Mouse (Mus musculus): ENCODE results near the gene Cmya5. TPM values are rescaled to one million over a fixed set of nuclear protein-coding genes. Genes with fewer than 3 reads are reported as not detected.

The Cmya5 gene
- polyA plus RNA-seq, 1 experiment from 2014 or later: 3.9 TPM

DNA sequence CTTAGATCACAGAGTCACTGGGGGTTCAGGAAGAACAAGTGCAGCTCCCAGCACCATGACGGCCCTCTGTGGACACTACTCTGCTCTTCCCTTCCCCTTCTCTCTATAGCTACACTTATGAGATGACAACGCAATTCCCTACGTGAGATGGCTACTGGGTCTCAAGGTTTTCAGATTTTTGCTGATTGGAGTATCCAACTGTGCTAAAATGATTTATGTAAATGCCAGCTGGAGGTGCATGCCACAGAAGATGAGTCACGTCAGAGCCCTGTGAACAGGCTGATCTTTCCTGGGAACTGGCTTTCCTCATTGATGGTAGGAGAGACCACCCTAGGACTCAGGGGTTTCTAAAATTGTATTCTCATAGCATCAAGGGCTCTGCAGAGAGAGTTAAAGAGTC, 83.2 kb downstream of the Cmya5 start:
- Histone ChIP-seq H3K4me2 (no peak overlapping the region), H3K4me3 (no peak overlapping the region), H3K36me3 (no peaks in the 10 kb centered on the region), H3K9me3 (replicated peaks) (no peaks in the 10 kb centered on the region), H3K4me1 (replicated peaks) (peaks cover 11% of the 10 kb centered on the region), H3K9ac (no peak overlapping the region), H3K27me3 (replicated peaks) (no peaks in the 10 kb centered on the region), H3K27ac (ENCODE audit: poor library complexity, severe bottlenecking) (no peak overlapping the region)
- ATAC-seq (ENCODE audit: insufficient number of reproducible peaks, low FRiP score): no peak
- 83% methylated on average over 4 of the region's 4 CpGs for WGBS

GRCm38 (mm10) chr13:93060437-93060836, 84.1 kb downstream of the Cmya5 start:
- H3K27ac ChIP-seq (ENCODE audit: poor library complexity, severe bottlenecking): no peak overlapping the region
- no peaks in the 10 kb centered on the region for H3K36me3 ChIP-seq
- peaks cover 11% of the 10 kb centered on the region for H3K4me1 ChIP-seq (replicated peaks)
- no peak overlapping the region for H3K9ac ChIP-seq
- no peaks in the 10 kb centered on the region for H3K9me3 ChIP-seq (replicated peaks)
- H3K27me3 ChIP-seq (replicated peaks): no peaks in the 10 kb centered on the region
- ATAC-seq (ENCODE audit: insufficient number of reproducible peaks, low FRiP score): no peak
- H3K4me3 ChIP-seq: no peak overlapping the region
- WGBS: 80% methylated on average over 3 of the region's 3 CpGs
- no peak overlapping the region for H3K4me2 ChIP-seq

DNA sequence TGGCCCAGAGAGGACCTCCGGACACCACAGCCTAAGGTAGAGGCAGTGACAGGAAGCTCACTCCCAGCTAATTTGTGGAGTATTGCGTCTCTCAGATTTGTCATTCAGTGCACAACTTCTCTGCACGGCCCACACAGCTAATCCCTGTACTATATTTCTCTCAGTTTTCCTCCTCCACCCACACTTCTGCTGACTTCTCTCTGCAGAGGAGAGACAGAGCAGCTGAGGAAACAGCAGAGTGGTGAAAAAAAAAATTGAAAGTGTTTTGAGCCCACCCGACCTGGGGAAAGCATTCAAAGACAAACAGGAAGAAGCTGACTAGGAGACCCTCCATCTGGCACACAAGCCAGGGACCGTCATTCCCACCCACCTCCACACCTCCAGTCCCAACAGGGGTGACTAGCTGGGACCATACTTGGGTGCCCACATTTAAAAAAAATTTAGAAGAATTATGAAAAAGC, 85.9 kb downstream of the Cmya5 start:
- Histone ChIP-seq H3K4me1 (replicated peaks) (peaks cover 11% of the 10 kb centered on the region), H3K36me3 (no peaks in the 10 kb centered on the region), H3K4me2 (no peak overlapping the region), H3K4me3 (no peak overlapping the region), H3K9me3 (replicated peaks) (no peaks in the 10 kb centered on the region), H3K27me3 (replicated peaks) (no peaks in the 10 kb centered on the region), H3K9ac (no peak overlapping the region), H3K27ac (ENCODE audit: poor library complexity, severe bottlenecking) (no peak overlapping the region)
- WGBS: 72% methylated on average over 5 of the region's 5 CpGs
- ATAC-seq (ENCODE audit: insufficient number of reproducible peaks, low FRiP score): no peak

DNA sequence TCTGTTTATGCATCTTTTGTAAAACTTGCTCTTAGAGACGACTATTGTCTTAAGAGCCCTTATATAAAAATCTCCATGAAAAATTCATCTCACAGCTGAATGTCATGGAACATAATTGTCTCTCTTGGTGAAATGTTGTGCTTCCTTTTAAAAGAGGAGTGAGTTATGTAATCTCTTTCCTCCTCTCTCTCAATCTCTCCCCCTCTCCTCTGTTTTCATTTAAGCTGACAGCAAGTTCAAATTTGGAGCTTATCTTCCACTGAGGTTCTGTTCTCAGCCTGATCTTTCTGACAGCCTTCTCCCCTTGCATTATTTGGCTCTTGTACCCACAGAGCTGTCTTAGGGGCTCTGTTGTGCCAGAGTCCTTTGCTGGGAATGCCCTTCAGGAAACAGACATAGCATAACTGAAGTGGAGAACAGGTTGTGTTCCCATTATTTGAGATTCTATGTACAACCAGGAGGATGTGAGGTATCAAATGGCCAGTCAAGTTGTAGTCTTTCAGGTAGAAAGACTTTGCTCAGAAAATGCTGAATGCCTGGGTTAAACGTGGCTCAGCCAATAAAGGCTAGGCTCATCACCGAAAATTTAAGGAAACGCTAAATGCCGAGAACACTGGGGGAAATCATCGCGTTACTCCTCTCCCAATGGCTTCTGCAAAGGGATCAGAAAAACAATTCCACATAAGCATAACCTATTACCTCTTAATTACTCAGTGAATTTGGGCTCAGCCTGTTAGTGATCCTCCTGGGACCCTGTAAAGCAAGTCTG, 86.8 kb downstream of the Cmya5 start:
- H3K27me3 ChIP-seq (replicated peaks): no peaks in the 10 kb centered on the region
- H3K36me3 ChIP-seq: no peaks in the 10 kb centered on the region
- H3K4me2 ChIP-seq: no peak overlapping the region
- no peak overlapping the region for H3K9ac ChIP-seq
- H3K4me1 ChIP-seq (replicated peaks): peaks cover 6% of the 10 kb centered on the region; the same call in 1 of the 2 replicates
- no peaks in the 10 kb centered on the region for H3K9me3 ChIP-seq (replicated peaks)
- WGBS: 84% methylated on average over 7 of the region's 7 CpGs
- H3K27ac ChIP-seq (ENCODE audit: poor library complexity, severe bottlenecking): no peak overlapping the region
- no peak overlapping the region for H3K4me3 ChIP-seq
- ATAC-seq (ENCODE audit: insufficient number of reproducible peaks, low FRiP score): no peak

GRCm38 (mm10) chr13:93056091-93056490, 88.4 kb downstream of the Cmya5 start:
- WGBS: 71% methylated on average over 1 of the region's 1 CpGs
- H3K9ac ChIP-seq: no peak overlapping the region
- H3K27me3 ChIP-seq (replicated peaks): no peaks in the 10 kb centered on the region
- no peaks in the 10 kb centered on the region for H3K36me3 ChIP-seq
- no peak for ATAC-seq (ENCODE audit: insufficient number of reproducible peaks, low FRiP score)
- H3K27ac ChIP-seq (ENCODE audit: poor library complexity, severe bottlenecking): no peak overlapping the region
- no peaks in the 10 kb centered on the region for H3K9me3 ChIP-seq (replicated peaks)
- H3K4me1 ChIP-seq (replicated peaks): peaks cover 15% of the 10 kb centered on the region
- H3K4me2 ChIP-seq: no peak overlapping the region
- H3K4me3 ChIP-seq: no peak overlapping the region

DNA sequence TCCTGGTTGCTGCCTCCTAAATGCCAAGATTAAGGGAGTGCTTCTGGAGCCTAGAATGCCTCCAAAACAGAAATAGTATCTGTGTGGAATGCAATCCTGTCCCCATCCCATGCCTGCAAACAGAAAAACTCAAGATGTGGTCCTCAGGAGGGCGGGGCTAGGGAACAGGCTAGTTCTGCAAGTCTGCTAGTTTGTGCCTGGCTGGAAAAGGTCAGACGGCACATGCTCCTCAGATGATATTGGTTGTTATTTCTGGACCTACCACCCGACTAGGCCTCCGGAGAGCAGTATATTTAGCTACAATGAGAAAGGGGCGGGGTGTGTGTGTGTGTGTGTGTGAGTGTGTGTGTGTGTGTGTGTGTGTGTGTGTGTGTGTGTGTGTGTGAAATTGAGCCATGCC, 93.0 kb downstream of the Cmya5 start:
- Histone ChIP-seq H3K27ac (ENCODE audit: poor library complexity, severe bottlenecking) (peak overlapping the region; percentile 59), H3K4me2 (no peak overlapping the region)
- WGBS: 37% methylated on average over 5 of the region's 5 CpGs

GRCm38 (mm10) chr13:93041021-93041420, 103.5 kb downstream of the Cmya5 start:
- no peaks in the 10 kb centered on the region for H3K27me3 ChIP-seq (replicated peaks)
- no peak for ATAC-seq (ENCODE audit: insufficient number of reproducible peaks, low FRiP score)
- 79% methylated on average over 9 of the region's 9 CpGs for WGBS
- H3K9ac ChIP-seq: no peak overlapping the region
- H3K4me3 ChIP-seq: no peak overlapping the region
- H3K9me3 ChIP-seq (replicated peaks): no peaks in the 10 kb centered on the region
- H3K4me1 ChIP-seq (replicated peaks): 0 out of 2 replicates have a peak, but pooled peaks cover 6% of the 10 kb centered on the region
- H3K27ac ChIP-seq (ENCODE audit: poor library complexity, severe bottlenecking): no peak overlapping the region
- peaks cover 4% of the 10 kb centered on the region; the same call in 1 of the 2 replicates for H3K36me3 ChIP-seq
- no peak overlapping the region for H3K4me2 ChIP-seq

More for the DNA sequence above, 93.0 kb downstream of the Cmya5 start:
- Histone ChIP-seq H3K27me3 (replicated peaks) (no peaks in the 10 kb centered on the region), H3K36me3 (no peaks in the 10 kb centered on the region), H3K4me1 (replicated peaks) (peaks cover 27% of the 10 kb centered on the region), H3K9me3 (replicated peaks) (no peaks in the 10 kb centered on the region), H3K4me3 (no peak overlapping the region), H3K9ac (no peak overlapping the region)
- no peak for ATAC-seq (ENCODE audit: insufficient number of reproducible peaks, low FRiP score)

- Histone ChIP-seq H3K9me3 (replicated peaks) (no peaks in the 10 kb centered on the region), H3K4me1 (replicated peaks) (0 out of 2 replicates have a peak, but pooled peaks cover 6% of the 10 kb centered on the region), H3K4me2 (no peak overlapping the region), H3K4me3 (no peak overlapping the region), H3K9ac (no peak overlapping the region), H3K27me3 (replicated peaks) (no peaks in the 10 kb centered on the region), H3K27ac (ENCODE audit: poor library complexity, severe bottlenecking) (no peak overlapping the region), H3K36me3 (no peaks in the 10 kb centered on the region)
- 71% methylated on average over 4 of the region's 4 CpGs for WGBS
- ATAC-seq (ENCODE audit: insufficient number of reproducible peaks, low FRiP score): no peak
Measured at GRCm38 (mm10) chr13:93036218-93036617, 108.3 kb downstream of the Cmya5 start.

- Histone ChIP-seq H3K9ac (no peak overlapping the region), H3K4me3 (no peak overlapping the region), H3K9me3 (replicated peaks) (peaks cover 8% of the 10 kb centered on the region; the same call in 1 of the 2 replicates), H3K4me2 (no peak overlapping the region), H3K36me3 (no peaks in the 10 kb centered on the region), H3K27ac (ENCODE audit: poor library complexity, severe bottlenecking) (no peak overlapping the region), H3K4me1 (replicated peaks) (no peaks in the 10 kb centered on the region), H3K27me3 (replicated peaks) (no peaks in the 10 kb centered on the region)
- ATAC-seq (ENCODE audit: insufficient number of reproducible peaks, low FRiP score): no peak
- WGBS: 83% methylated on average over 4 of the region's 4 CpGs
Measured at GRCm38 (mm10) chr13:93029337-93029736, 115.2 kb downstream of the Cmya5 start.

DNA sequence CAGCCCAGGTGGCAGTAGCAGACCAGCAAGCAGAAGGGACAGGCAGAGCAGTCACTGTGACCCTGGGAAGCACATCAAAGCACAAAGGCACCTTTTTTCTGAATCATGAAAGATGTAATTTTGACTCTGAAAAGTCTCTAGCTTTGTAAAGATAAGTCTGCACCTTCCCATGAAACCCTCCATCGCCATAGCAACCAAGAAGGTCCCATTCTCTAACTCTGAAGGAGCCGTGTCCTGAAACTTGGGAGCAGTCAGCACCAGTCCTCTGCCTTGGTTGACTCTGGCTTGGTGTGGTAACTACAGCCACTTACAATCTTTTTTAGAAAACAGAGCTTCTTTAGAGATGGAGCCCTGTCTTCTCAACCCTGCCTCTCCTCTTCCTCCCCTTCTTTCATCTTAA, 119.7 kb downstream of the Cmya5 start:
- H3K4me2 ChIP-seq: no peak overlapping the region
- H3K27ac ChIP-seq (ENCODE audit: poor library complexity, severe bottlenecking): no peak overlapping the region
- no peaks in the 10 kb centered on the region for H3K36me3 ChIP-seq
- H3K9me3 ChIP-seq (replicated peaks): peaks cover 8% of the 10 kb centered on the region; the same call in 1 of the 2 replicates
- no peaks in the 10 kb centered on the region for H3K4me1 ChIP-seq (replicated peaks)
- no peaks in the 10 kb centered on the region for H3K27me3 ChIP-seq (replicated peaks)
- ATAC-seq (ENCODE audit: insufficient number of reproducible peaks, low FRiP score): no peak
- WGBS: 66% methylated on average over 2 of the region's 2 CpGs
- H3K4me3 ChIP-seq: no peak overlapping the region
- no peak overlapping the region for H3K9ac ChIP-seq

DNA sequence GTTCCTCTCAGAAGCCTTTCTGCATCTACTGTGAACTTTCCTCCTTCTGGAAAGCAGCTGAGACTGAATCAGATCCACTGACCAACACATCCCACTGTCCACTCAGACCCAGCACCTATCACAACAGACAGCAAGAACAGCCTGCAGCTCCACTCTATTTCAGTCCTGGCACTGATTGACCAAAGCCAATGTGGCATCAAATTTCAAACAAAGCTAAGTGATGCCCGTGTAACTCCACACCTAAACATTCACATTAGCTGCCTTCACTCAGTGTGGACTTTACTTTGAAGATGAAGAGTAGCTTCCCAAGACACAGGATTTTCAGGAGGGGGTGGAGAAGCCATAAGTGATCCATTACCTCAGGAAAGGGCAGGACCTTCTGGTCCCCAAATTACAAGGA, 122.4 kb downstream of the Cmya5 start:
- Histone ChIP-seq H3K9me3 (replicated peaks) (no peaks in the 10 kb centered on the region), H3K4me1 (replicated peaks) (no peaks in the 10 kb centered on the region), H3K27me3 (replicated peaks) (no peaks in the 10 kb centered on the region), H3K9ac (no peak overlapping the region), H3K27ac (ENCODE audit: poor library complexity, severe bottlenecking) (no peak overlapping the region), H3K36me3 (no peaks in the 10 kb centered on the region), H3K4me3 (no peak overlapping the region), H3K4me2 (no peak overlapping the region)
- ATAC-seq (ENCODE audit: insufficient number of reproducible peaks, low FRiP score): no peak
- WGBS: 22% methylated on average over 1 of the region's 1 CpGs
